Mouse (Mus musculus): Measurements from ENCODE around the gene Alpi.

Gene Alpi

DNA sequence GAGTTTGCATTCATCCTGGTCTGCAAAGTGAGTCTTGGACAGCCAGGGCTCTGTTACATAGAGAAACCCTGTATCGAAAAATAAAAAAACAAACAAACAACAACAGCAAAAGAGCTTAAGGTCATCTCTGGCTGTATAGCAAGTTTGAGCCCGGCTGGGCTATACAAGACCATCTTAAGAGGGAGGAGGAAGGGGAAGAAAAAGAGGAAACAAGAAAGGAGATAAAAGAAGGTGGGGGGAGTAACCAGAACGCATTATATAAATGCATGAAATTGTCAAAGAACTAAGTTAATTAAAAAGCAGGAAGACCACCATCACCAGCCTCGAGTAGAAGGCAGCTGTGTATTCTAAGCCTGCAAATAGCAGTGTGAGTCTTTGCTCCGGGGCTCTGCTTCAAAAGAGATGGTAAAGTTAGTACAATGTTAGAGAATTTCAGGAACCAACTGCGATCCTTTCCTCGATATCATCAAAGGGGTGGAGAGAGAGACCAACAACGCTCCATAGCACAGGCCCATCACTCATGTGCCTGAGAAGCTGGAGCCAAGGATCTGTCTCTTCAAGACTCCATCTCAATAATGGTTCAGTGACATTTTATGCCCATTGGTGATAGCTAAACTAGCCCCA, 42.3 kb downstream of the Alpi start:
- DNase-seq (ENCODE audit: low read depth, low spot score), result no peak

DNA sequence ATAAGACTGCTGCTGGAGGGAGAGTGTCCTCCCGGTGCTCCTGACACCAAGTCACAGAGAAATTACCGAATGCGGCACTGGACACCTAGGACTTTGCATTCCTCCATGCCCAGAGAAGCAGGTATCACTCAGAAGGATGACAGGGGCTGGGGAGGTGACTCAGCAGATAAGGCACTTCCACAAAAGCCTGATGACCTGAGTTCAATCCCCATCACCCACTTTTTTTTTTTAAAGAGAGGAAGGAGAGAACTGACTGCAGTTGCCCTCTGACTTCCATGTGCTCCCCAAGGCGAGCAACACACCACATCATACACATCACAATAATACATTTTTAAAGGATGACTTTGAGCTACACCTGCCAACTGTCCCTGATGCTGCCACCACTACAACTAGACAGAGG, 44.3 kb downstream of the Alpi start:
- DNase-seq (ENCODE audit: low read depth, low spot score), result no peak

GRCm38 (mm10) chr1:87051369-87051768, 50.0 kb downstream of the Alpi start:
- no peak for DNase-seq (ENCODE audit: low read depth, low spot score)

- DNase-seq (ENCODE audit: low read depth, low spot score), result no peak
Observed at GRCm38 (mm10) chr1:87050700-87051099, 50.7 kb downstream of the Alpi start.

GRCm38 (mm10) chr1:87050072-87050471, 51.3 kb downstream of the Alpi start:
- DNase-seq (ENCODE audit: low read depth, low spot score), result no peak
